Mouse (Mus musculus): ENCODE measurements around the gene Zmynd15.

Gene Zmynd15

DNA sequence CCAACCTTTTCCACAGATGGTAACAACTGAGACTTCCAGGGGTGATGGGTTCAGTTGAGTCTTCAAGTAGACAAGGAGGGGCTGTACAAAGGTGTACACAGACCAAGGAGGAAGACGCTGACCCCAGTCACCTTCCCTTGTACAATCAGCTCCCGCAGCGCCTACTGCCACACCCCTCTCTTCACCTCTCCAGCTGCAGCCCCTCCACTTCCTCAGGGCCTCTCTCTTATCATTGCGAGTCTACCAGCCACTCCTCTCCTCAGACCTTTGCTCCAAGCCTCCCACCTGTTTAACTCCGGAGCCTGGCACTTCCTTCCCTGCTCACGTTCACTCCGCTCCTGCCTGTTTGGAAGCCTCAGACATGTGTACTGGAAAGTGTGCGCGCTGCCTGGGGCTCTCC is 45.7 kb downstream of the Zmynd15 start, which contains the start of gene Tm4sf5:
Tm4sf5 (plus strand) TSS at position 275 of the 400 bp plus-strand sequence.
- DNase-seq (ENCODE audit: low read depth, low spot score) = no peak

DNA sequence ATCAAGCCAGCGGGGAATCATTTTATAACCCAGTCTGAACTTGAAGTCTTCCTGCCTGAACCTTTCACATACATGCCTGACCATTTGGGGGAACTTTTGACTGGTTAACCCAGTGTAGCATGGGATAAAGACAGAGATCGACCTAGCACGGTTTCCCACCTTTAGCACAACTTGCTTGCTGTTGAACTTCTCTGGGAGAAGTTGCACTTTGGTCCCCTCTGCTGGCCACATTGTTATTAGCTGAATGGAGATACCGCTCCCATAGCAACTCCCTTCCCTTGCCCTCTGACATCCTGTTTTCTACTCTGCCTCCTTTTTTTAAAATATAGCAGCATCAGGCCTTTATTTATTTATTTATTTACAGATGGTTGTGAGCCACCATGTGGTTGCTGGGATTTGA is 47.2 kb downstream of the Zmynd15 start:
- no peak for DNase-seq (ENCODE audit: low read depth, low spot score)

DNA sequence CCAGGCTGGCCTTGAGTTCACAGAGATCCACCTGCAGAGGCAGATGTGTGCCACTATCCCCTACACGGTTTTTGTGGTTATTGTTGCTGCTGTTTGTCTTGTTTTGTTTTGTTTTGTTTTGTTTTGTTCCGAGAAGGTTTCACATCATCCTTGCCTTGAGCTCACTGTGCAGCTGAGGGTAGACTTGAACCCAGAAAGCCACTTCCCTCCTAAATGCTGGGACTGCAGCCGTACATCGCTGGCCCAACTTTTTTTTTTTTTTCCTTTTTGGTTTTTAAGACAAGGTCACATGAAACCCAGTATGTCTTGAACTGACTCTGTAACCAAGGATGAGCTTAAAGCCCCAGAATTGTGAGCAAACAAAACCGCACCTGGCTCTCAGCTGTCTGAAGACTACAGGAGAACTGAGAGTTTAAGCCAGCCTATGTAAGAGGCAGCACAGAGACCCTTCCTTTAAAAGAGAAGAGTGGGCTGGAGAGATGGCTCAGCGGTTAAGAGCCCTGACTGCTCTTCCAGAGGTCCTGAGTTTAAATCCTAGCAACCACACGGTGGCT is 47.8 kb downstream of the Zmynd15 start:
- DNase-seq (ENCODE audit: low read depth, low spot score) = no peak

DNA sequence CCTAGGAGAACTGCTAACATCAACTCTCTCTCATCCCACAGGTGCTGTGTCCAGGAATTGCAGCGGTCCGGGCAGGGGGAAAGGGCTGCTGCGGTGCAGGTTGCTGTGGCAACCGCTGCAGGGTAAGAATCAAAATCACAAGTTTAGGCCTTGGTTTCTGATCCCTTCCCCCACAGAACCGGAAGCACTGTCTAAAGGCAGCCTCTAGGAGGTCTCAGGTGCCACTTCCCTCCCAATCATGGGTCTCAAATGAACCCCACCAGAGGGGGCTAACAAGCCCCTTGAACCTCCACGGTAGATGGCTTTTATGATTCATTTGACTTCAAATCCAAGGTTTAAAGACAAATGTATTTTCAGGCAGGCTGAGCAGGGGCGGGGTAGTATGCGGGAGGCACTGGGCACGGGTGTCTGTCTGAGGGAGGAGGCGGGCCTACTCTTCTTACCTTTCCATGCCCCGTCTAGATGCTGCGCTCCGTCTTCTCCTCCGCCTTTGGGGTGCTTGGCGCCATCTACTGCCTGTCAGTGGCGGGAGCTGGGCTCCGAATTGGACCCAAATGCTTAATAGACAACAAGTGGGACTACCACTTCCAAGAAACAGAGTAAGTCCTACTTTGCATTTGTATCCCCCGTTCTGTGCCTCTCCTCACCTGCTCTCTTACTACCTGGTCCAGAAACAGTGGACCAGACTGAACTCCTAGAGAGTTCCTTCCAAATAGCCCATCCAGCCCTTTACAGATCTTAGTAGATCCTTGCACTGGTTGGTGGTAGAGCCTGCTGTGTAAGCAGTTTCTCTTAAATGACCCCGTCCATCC is 50.7 kb downstream of the Zmynd15 start:
- DNase-seq (ENCODE audit: low read depth, low spot score) = no peak

DNA sequence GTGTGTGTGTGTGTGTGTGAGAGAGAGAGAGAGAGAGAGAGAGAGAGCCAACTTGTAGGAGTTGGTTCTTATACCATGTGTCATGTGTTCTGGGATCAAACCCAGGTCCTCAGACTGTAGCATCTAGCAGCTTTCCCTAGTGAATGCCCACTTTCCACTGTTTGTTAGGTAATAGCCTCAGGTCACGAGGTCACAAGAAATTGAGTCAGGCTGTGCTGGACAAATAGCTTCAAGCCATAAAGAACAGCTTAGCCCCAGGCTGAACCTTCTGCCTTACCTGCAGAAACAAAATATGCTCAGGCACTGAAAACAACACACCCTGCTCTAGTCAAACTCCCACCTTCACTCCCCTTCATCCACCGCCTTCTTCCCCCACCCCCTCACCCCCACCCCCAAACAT is 52.0 kb downstream of the Zmynd15 start:
- DNase-seq (ENCODE audit: low read depth, low spot score) = no peak

DNA sequence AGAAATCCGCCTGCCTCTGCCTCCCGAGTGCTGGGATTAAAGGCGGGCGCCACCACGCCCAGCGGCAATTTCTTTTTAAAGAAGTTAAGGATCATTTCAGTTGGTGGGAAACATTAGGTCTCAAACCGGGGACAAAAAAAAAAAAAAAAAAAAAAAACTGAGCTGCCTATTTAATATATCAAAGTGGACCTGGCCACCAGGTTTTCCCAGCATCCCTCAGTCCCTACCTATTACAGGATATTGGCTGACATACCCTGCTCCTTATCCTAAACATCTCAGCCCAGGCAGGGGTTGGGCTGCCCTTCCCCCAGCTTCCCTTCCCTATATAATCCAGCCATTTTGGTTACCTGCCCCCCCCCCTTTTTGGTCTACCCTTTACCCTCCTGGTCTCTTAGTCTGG is 52.6 kb downstream of the Zmynd15 start:
- DNase-seq (ENCODE audit: low read depth, low spot score) = no peak

DNA sequence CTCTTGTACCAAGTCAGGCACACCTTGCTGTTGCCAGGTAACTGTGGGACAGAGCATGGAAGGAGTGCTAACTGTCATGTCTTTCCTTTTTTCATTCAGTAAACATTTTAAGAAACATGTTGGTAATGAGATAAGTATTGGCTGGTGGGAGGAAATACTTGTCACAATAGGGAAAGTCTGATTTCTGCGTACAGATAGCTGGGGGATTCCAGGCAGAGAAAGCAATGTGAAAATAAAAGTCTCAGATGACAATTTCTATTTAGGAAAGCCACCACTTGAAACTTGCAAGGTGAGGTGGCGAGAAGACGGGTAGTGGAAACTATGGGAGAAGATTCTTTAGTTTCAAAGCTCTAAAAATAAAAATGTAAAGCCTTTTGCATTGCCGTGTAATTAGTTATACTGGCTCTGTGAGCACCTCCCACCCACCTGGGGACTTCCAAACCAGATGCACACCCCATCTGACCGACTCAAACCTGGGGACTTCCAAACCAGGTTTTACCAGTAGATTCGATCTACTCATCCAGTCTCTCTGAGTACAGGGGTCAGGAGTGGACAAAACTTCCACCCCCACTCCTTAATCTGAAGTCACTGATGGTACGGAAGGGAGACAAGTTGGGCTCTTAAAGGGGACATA is 53.6 kb downstream of the Zmynd15 start:
- DNase-seq (ENCODE audit: low read depth, low spot score) = no peak

DNA sequence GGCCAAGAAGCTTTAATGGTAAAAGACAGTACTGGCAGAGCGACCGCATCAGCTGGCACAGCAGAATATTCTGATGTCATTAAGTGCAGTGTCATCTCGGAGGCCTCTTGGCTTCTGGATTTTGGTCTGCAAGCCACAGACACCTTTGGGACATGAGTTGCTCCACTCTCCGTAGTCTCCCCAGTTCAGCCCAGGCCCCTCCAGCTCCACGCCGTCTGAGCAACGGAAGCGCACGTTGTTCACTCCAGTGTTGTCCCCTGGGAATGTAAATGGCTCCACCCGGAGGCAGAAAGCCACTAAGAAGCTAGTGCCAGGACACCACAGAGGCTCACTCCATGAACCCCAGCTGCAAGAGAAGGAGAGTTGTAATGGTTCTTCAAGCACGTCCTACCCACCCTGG is 54.3 kb downstream of the Zmynd15 start:
- DNase-seq (ENCODE audit: low read depth, low spot score) = no peak

DNA sequence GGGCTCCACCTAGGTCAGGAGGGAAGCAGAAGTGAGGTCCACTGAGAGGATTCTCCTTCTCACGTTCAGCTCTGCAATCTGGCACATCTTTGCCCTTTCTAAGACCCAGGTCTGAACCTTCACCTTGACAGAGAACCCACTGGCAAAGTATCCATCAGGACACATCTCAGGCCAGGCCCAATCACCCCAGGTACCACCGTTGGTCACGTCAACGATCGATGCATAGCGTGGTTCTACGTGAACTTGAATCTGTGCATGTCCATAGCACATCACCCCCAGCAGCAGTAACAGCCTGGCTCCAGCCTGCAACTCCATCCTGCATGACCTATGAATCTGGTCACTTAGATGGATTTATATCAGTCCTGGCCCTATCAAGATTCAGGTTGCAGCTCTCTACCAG is 55.1 kb downstream of the Zmynd15 start, which contains the start of gene Vmo1:
Vmo1 (minus strand) TSS at position 329 of the 400 bp plus-strand sequence.
- no peak for DNase-seq (ENCODE audit: low read depth, low spot score)
